Mouse (Mus musculus) cortical plate, adult 2 months (tissue): ENCODE results near the gene Ext2.

Source experiments
- CTCF ChIP-seq: fragments of 200-500 bp; IDR thresholded peaks from 2 replicates; pipeline ENCODE4 v1.5.1; 2011; ENCODE audit warnings: mild to moderate bottlenecking, control low read depth, low read length; ENCODE audit not compliant: insufficient read depth; ENCODE audit errors: extremely low read depth
- POLR2A ChIP-seq: fragments of 200-500 bp; IDR thresholded peaks from 2 replicates; pipeline ENCODE4 v1.6.1; 2011; ENCODE audit warnings: mild to moderate bottlenecking, low read length, control low read depth; ENCODE audit not compliant: insufficient read depth; ENCODE audit errors: extremely low read depth

- TF ChIP-seq CTCF (no peak), POLR2A (no peak)
Measured at GRCm38 (mm10) chr2:93770895-93771294, 51.5 kb downstream of the Ext2 start.
